Comparison of ENCODE assay signal across 7 mouse cellular contexts in genomic region chr1:34579782-34580356, GRCm38 (mm10). TPM values are rescaled to one million over a fixed set of nuclear protein-coding genes. Genes with fewer than 3 reads are reported as not detected.
A peak's percentile ranks its signal among the peaks of the same experiment; 100 is the strongest.
DNase-seq lines count a peak whose midpoint lies in the region; ATAC-seq lines count a peak whose summit lies in the region.

No protein-coding gene starts in this region.

- peak overlapping the region; percentile 87 for H3K4me3 ChIP-seq in megakaryocyte, embryonic 14.5 days (replicated peaks)
- peak overlapping the region; percentile 40 for H3K4me3 ChIP-seq in forebrain, embryonic 11.5 days (ENCODE audit: low read depth, low read length)
- H3K4me3 ChIP-seq in neural tube, embryonic 15.5 days (replicated peaks) = peak overlapping the region; percentile 64

- H3K36me3 ChIP-seq in megakaryocyte, embryonic 14.5 days (replicated peaks; ENCODE audit: low read length) = no peaks in the 10 kb centered on the region
- no peaks in the 10 kb centered on the region for H3K36me3 ChIP-seq in forebrain, embryonic 11.5 days (ENCODE audit: control insufficient read depth, insufficient read depth, low read length)
- H3K36me3 ChIP-seq in neural tube, embryonic 15.5 days = no peaks in the 10 kb centered on the region

- intact Hi-C loops in gastrocnemius, postnatal 14 days (cut with DNase I; ENCODE audit: low total_unique reads) = no loop called here

- no peak for ATAC-seq in megakaryocyte, adult 5-6 weeks (ENCODE audit: poor library complexity, severe bottlenecking)
- peak; percentile 45 for ATAC-seq in forebrain, embryonic 11.5 days (replicated peaks; ENCODE audit: low FRiP score)
- peak; percentile 76 for ATAC-seq in neural tube, embryonic 15.5 days (ENCODE audit: low FRiP score)

- DNase-seq in forebrain, embryonic 11.5 days (ENCODE audit: low spot score) = no peak
- peak; percentile 41 to 47 for DNase-seq in left cerebral cortex, adult 8-10 months (ENCODE audit: low spot score in 2 of 2)
- no peak for DNase-seq in ovary, postnatal 14 days (ENCODE audit: low spot score)
- DNase-seq in gastrocnemius, postnatal 14 days = no peak

- peak overlapping the region; percentile 84 for H3K4me2 ChIP-seq in forebrain, embryonic 11.5 days (ENCODE audit: low read depth, low read length, severe bottlenecking)
- peak overlapping the region; percentile 82 for H3K4me2 ChIP-seq in neural tube, embryonic 15.5 days

- peaks cover 30% of the 10 kb centered on the region for H3K27me3 ChIP-seq in megakaryocyte, embryonic 14.5 days (replicated peaks)
- peaks cover 9% of the 10 kb centered on the region; the same call in 1 of the 2 replicates for H3K27me3 ChIP-seq in forebrain, embryonic 11.5 days (ENCODE audit: control insufficient read depth, insufficient read depth, low read length)
- peaks cover 7% of the 10 kb centered on the region; the same call in 1 of the 2 replicates for H3K27me3 ChIP-seq in neural tube, embryonic 15.5 days (replicated peaks)

- no peaks in the 10 kb centered on the region for H3K9me3 ChIP-seq in megakaryocyte, embryonic 14.5 days
- no peaks in the 10 kb centered on the region for H3K9me3 ChIP-seq in forebrain, embryonic 11.5 days (ENCODE audit: control insufficient read depth, low read length)
- no peaks in the 10 kb centered on the region for H3K9me3 ChIP-seq in neural tube, embryonic 15.5 days (replicated peaks)

- H3K27ac ChIP-seq in forebrain, embryonic 11.5 days (ENCODE audit: low read depth, low read length) = no peak overlapping the region
- H3K27ac ChIP-seq in neural tube, embryonic 15.5 days (replicated peaks) = peak overlapping the region; percentile 91

- WGBS in forebrain, embryonic 11.5 days = under 1% methylated on average over 18 of the region's 18 CpGs
- WGBS in neural tube, embryonic 15.5 days = under 1% methylated on average over 18 of the region's 18 CpGs

- peaks cover 10% of the 10 kb centered on the region for H3K4me1 ChIP-seq in megakaryocyte, embryonic 14.5 days
- H3K4me1 ChIP-seq in forebrain, embryonic 11.5 days (replicated peaks; ENCODE audit: control insufficient read depth, insufficient read depth, low read length) = peaks cover 4% of the 10 kb centered on the region; the same call in 1 of the 2 replicates
- peaks cover 47% of the 10 kb centered on the region for H3K4me1 ChIP-seq in neural tube, embryonic 15.5 days

- peak overlapping the region; percentile 53 for H3K9ac ChIP-seq in forebrain, embryonic 11.5 days (ENCODE audit: low read length)
- peak overlapping the region; percentile 80 for H3K9ac ChIP-seq in neural tube, embryonic 15.5 days (replicated peaks)

RNA-seq across cellular contexts. Expression of gene Amer3, which starts 0.4 kb away (rescaled TPM):
- polyA plus RNA-seq in megakaryocyte, embryonic 14.5 days (2012; ENCODE audit: insufficient read depth, low replicate concordance) = 0.50 TPM in 1 of 2 replicates, not detected in the other
- total RNA-seq in megakaryocyte, adult 5-6 weeks (2015) = not detected in 2 replicates
- total RNA-seq in megakaryocyte, adult 5-6 weeks (2017) = not detected in 2 replicates
- 3.4 and 3.8 TPM in 2 replicates for polyA plus RNA-seq in forebrain, embryonic 11.5 days (2014; fragmentation: Nextera tagmentation; extraction: Ambion mirVana)
- total RNA-seq in left cerebral cortex, adult 8-10 months (2022) = 10 to 100 TPM; 24.4 to 27.5 (median 26.4) TPM
- polyA plus RNA-seq in neural tube, embryonic 15.5 days (2015; fragmentation: Nextera tagmentation; extraction: Ambion mirVana) = 24.6 and 28.8 TPM in 2 replicates
- total RNA-seq in gastrocnemius, postnatal 14 days (2021) = not detected

RNA-seq across cellular contexts. Expression of gene Prss40, which starts 19.1 kb away (rescaled TPM):
- not detected in 2 replicates for polyA plus RNA-seq in megakaryocyte, embryonic 14.5 days (2012; ENCODE audit: insufficient read depth, low replicate concordance)
- total RNA-seq in megakaryocyte, adult 5-6 weeks (2015) = not detected in 2 replicates
- not detected in 2 replicates for total RNA-seq in megakaryocyte, adult 5-6 weeks (2017)
- not detected in 2 replicates for polyA plus RNA-seq in forebrain, embryonic 11.5 days (2014; fragmentation: Nextera tagmentation; extraction: Ambion mirVana)
- total RNA-seq in left cerebral cortex, adult 8-10 months (2022) = not detected
- polyA plus RNA-seq in neural tube, embryonic 15.5 days (2015; fragmentation: Nextera tagmentation; extraction: Ambion mirVana) = not detected in 2 replicates
- not detected for total RNA-seq in gastrocnemius, postnatal 14 days (2021)

RNA-seq across cellular contexts. Expression of gene Cfc1, which starts 44.4 kb away (rescaled TPM):
- polyA plus RNA-seq in megakaryocyte, embryonic 14.5 days (2012; ENCODE audit: insufficient read depth, low replicate concordance) = not detected in 2 replicates
- not detected in 2 replicates for total RNA-seq in megakaryocyte, adult 5-6 weeks (2015)
- total RNA-seq in megakaryocyte, adult 5-6 weeks (2017) = not detected in 2 replicates
- not detected in 2 replicates for polyA plus RNA-seq in forebrain, embryonic 11.5 days (2014; fragmentation: Nextera tagmentation; extraction: Ambion mirVana)
- total RNA-seq in left cerebral cortex, adult 8-10 months (2022) = not detected
- polyA plus RNA-seq in neural tube, embryonic 15.5 days (2015; fragmentation: Nextera tagmentation; extraction: Ambion mirVana) = 0.29 and 0.52 TPM in 2 replicates
- not detected for total RNA-seq in gastrocnemius, postnatal 14 days (2021)

Comparison
In these comparisons a context has a peak if more than half of its experiments do, and no peak if none do; other contexts are left out.
1. DNase-seq: peak in left cerebral cortex, adult 8-10 months (2 of 2); none in forebrain, embryonic 11.5 days (single experiment), ovary, postnatal 14 days (single experiment) and gastrocnemius, postnatal 14 days (single experiment).
2. RNA of gene Amer3, which starts 0.4 kb away (total RNA-seq): 24.4 to 27.5 TPM in left cerebral cortex, adult 8-10 months; not detected in gastrocnemius, postnatal 14 days and not detected in megakaryocyte, adult 5-6 weeks; every median in the first group is over 10 times any median in the second.
3. Peak in every context shown above with its lines, with median percentiles within 50 percentile points of each other: H3K4me3 ChIP-seq.